Mouse (Mus musculus): ENCODE results near the gene Hibch. TPM values are rescaled to one million over a fixed set of nuclear protein-coding genes. Genes with fewer than 3 reads are reported as not detected.

The Hibch gene
- polyA plus RNA-seq, 1 experiment from 2014 or later, result 25.6 TPM

DNA sequence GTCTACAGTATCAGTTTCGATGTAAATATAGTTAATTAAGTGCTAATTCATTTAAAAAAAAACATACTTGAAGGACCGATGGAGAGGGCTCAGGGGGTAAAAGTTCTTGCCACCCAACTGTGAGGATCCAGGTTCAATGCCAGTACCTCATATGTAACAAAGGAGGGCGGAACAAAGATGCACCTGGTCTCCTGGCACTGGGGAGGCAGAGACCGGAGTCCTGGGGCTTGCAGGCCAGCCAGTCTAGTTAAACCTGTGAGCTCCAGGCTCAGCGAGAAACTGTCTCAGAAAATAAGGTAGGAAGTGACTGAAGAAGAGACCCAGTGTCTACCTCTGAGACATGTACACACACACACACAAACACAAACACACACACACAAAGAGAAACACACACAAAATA, 103.2 kb downstream of the Hibch start:
- no peak for ATAC-seq
- Histone ChIP-seq H3K27me3 (replicated peaks; ENCODE audit: control insufficient read depth, insufficient read depth, low read length) (no peaks in the 10 kb centered on the region), H3K4me1 (replicated peaks; ENCODE audit: control insufficient read depth, insufficient read depth, low read length) (peaks cover 8% of the 10 kb centered on the region)

DNA sequence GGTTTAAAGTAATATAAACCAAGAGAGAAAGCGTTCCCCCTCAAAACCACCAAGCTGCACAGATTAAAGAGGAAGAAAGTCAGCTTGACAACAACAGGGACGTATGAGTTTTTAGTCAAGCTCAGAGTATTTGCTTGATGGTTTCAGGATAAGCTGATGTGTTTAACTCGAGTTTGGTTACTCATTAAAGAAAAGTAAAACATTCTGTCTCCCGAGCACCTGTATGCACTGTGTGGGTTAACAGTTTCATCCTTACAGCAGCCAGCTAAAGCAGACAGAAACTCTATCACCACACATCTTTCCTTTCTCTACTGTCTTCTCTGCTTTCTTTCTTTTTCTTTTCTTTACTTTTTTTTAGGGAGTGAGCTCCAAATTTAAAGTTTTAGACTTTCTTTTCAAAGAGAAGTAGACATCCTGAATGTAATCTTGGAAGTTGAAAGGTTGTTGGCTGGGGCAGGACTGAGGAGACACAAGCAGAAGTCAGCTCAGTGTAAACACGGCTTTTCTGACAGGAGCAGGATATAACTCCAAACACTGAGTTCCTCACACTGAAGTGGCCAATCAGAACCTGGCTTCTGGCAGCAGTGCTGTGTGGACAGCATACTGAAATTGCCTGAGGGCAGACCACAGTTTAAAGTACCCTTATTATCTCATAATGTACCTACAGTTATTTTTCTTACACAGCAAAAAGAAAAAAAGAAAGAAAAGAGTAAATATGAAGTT, 106.6 kb downstream of the Hibch start:
- no peaks in the 10 kb centered on the region for H3K9me3 ChIP-seq (ENCODE audit: control insufficient read depth, low read length)
- no peak overlapping the region for H3K4me3 ChIP-seq (replicated peaks; ENCODE audit: low read length)
- H3K36me3 ChIP-seq (ENCODE audit: control insufficient read depth, insufficient read depth), result no peaks in the 10 kb centered on the region
- H3K9ac ChIP-seq (replicated peaks; ENCODE audit: low read depth, low read length), result no peak overlapping the region
- H3K4me1 ChIP-seq (replicated peaks; ENCODE audit: control insufficient read depth, insufficient read depth, low read length), result peaks cover 15% of the 10 kb centered on the region
- no peak for ATAC-seq
- H3K27ac ChIP-seq (ENCODE audit: low read length), result no peak overlapping the region
- no peaks in the 10 kb centered on the region for H3K27me3 ChIP-seq (replicated peaks; ENCODE audit: control insufficient read depth, insufficient read depth, low read length)
- H3K4me2 ChIP-seq (ENCODE audit: low read length), result no peak overlapping the region
- 53% methylated on average over 5 of the region's 5 CpGs for WGBS

More for the DNA sequence above, 103.2 kb downstream of the Hibch start:
- Histone ChIP-seq H3K4me3 (replicated peaks; ENCODE audit: low read length) (no peak overlapping the region), H3K9me3 (ENCODE audit: control insufficient read depth, low read length) (no peaks in the 10 kb centered on the region), H3K36me3 (ENCODE audit: control insufficient read depth, insufficient read depth) (no peaks in the 10 kb centered on the region), H3K27ac (ENCODE audit: low read length) (no peak overlapping the region), H3K4me2 (ENCODE audit: low read length) (no peak overlapping the region), H3K9ac (replicated peaks; ENCODE audit: low read depth, low read length) (no peak overlapping the region)
- 89% methylated on average over 5 of the region's 5 CpGs for WGBS

DNA sequence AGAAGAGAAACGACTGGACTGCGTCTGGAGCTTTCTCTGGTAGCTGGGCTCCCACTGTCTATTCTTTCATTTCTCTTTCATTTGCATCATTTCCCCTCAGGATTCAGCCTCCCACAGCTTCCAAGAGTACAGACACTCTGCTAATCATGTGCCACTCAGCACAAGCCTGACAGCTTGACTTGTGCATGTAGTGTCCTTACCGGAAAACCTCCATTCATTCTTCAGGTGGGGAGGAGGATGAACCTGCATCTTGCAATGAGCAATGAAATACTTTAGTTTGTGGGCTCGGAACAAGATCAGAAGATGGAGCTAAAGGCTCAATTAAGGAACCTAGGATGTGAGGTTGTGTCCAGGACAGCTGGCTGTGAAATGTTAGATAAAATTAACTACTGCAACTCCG, 107.4 kb downstream of the Hibch start:
- 2% methylated on average over 5 of the region's 5 CpGs for WGBS
- no peak overlapping the region for H3K27ac ChIP-seq (ENCODE audit: low read length)
- H3K4me3 ChIP-seq (replicated peaks; ENCODE audit: low read length), result peak overlapping the region; percentile 67

DNA sequence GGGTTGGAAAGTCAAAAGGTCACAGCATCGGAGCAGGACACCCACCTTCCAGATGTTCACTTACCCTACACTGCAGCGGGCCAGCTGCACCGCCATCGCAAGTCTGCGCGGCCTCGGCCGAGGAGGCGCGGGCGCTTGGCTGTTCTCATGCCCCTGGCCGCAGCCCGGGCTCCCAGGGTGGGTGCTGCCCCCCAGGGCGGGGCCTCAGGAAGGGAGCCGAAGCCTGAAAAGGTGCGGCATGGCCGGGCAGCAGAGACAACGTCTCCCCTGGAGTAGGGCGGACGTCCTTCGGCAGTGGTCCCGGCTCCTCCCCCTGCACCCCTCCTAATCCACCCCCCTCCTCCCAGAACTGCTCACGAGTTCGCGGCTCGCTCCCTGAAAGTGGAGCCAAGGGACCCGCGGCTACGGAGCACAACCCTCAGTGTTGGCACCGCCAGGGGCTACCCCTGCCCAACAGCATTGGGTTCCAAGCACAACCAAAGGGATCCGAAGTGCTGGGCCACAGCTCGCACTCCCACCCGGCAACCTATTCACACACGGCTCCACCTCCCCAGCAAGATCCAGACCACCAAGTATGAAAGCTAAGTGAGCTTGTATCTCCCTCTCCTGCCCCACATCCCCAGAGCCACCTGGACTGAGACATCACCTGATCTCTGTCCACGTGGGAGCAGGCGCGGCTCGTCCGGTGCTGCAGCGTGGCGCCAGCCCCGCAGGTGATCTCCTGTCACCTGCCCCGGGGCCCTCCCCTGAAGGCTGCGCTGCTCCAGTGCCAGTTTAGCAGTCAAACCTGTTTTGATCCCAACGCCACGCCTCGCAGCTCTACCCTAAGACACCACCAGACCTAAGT, 108.0 kb downstream of the Hibch start:
- Histone ChIP-seq H3K27me3 (replicated peaks; ENCODE audit: control insufficient read depth, insufficient read depth, low read length) (no peaks in the 10 kb centered on the region), H3K4me1 (replicated peaks; ENCODE audit: control insufficient read depth, insufficient read depth, low read length) (peaks cover 15% of the 10 kb centered on the region), H3K4me2 (ENCODE audit: low read length) (peak overlapping the region; percentile 99), H3K9me3 (ENCODE audit: control insufficient read depth, low read length) (no peaks in the 10 kb centered on the region), H3K9ac (replicated peaks; ENCODE audit: low read depth, low read length) (peak overlapping the region; percentile 73), H3K4me3 (replicated peaks; ENCODE audit: low read length) (peak overlapping the region; percentile 67), H3K27ac (ENCODE audit: low read length) (no peak overlapping the region), H3K36me3 (ENCODE audit: control insufficient read depth, insufficient read depth) (no peaks in the 10 kb centered on the region)
- under 1% methylated on average over 42 of the region's 47 CpGs for WGBS
- ATAC-seq, result peak; percentile 83

More for the DNA sequence above, 107.4 kb downstream of the Hibch start:
- Histone ChIP-seq H3K27me3 (replicated peaks; ENCODE audit: control insufficient read depth, insufficient read depth, low read length) (no peaks in the 10 kb centered on the region), H3K4me2 (ENCODE audit: low read length) (peak overlapping the region; percentile 99), H3K9me3 (ENCODE audit: control insufficient read depth, low read length) (no peaks in the 10 kb centered on the region), H3K4me1 (replicated peaks; ENCODE audit: control insufficient read depth, insufficient read depth, low read length) (peaks cover 15% of the 10 kb centered on the region), H3K9ac (replicated peaks; ENCODE audit: low read depth, low read length) (peak overlapping the region; percentile 73), H3K36me3 (ENCODE audit: control insufficient read depth, insufficient read depth) (no peaks in the 10 kb centered on the region)
- peak; percentile 51 for ATAC-seq

DNA sequence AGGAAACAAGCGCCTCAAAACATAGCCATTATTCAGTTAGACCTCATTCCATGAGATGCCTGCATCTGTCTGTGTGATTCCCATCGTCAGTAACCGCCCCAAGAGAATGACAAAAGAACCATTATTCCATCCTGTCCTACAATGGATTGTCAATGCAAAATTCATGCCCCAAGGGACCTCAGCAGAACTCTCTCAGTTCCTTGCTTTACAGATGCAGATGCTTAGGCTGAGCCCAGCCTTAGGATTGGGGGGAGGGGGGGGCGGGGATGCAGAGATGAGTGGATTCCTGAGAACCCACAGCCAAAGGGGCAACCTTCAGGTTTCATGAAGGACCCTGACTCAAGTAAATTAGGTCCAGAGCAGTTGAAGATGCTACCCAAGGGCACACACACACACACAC, 108.8 kb downstream of the Hibch start:
- no peaks in the 10 kb centered on the region for H3K27me3 ChIP-seq (replicated peaks; ENCODE audit: control insufficient read depth, insufficient read depth, low read length)
- peak overlapping the region; percentile 99 for H3K4me2 ChIP-seq (ENCODE audit: low read length)
- H3K4me1 ChIP-seq (replicated peaks; ENCODE audit: control insufficient read depth, insufficient read depth, low read length), result peaks cover 15% of the 10 kb centered on the region
- WGBS, result 16% methylated on average over 4 of the region's 4 CpGs
- no peak for ATAC-seq
- no peak overlapping the region for H3K27ac ChIP-seq (ENCODE audit: low read length)
- H3K36me3 ChIP-seq (ENCODE audit: control insufficient read depth, insufficient read depth), result no peaks in the 10 kb centered on the region
- H3K9me3 ChIP-seq (ENCODE audit: control insufficient read depth, low read length), result no peaks in the 10 kb centered on the region
- peak overlapping the region; percentile 67 for H3K4me3 ChIP-seq (replicated peaks; ENCODE audit: low read length)
- H3K9ac ChIP-seq (replicated peaks; ENCODE audit: low read depth, low read length), result no peak overlapping the region

DNA sequence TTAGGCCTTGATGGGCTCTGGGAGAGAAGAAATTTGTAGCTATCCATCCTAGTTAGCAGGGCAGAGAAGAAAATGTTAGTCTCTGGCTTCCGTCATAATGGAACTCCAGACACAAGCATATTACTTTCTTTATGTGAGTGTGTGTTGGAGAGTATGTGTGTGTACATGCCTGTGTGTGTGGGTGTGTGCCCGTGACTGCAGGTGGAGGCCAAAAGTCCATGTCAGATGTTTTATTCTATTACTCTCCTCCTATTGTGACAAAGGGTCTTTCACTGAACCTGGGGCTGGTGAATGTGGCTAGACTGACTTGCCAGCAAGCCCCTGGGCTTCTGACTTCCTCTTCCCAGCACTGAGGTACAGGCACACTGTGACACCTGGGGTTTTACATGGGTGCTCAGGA, 109.7 kb downstream of the Hibch start:
- Histone ChIP-seq H3K4me1 (replicated peaks; ENCODE audit: control insufficient read depth, insufficient read depth, low read length) (peaks cover 15% of the 10 kb centered on the region), H3K36me3 (ENCODE audit: control insufficient read depth, insufficient read depth) (no peaks in the 10 kb centered on the region), H3K9ac (replicated peaks; ENCODE audit: low read depth, low read length) (no peak overlapping the region), H3K4me3 (replicated peaks; ENCODE audit: low read length) (no peak overlapping the region), H3K27ac (ENCODE audit: low read length) (no peak overlapping the region), H3K27me3 (replicated peaks; ENCODE audit: control insufficient read depth, insufficient read depth, low read length) (no peaks in the 10 kb centered on the region), H3K9me3 (ENCODE audit: control insufficient read depth, low read length) (no peaks in the 10 kb centered on the region), H3K4me2 (ENCODE audit: low read length) (no peak overlapping the region)
- 88% methylated on average over 2 of the region's 2 CpGs for WGBS
- no peak for ATAC-seq

DNA sequence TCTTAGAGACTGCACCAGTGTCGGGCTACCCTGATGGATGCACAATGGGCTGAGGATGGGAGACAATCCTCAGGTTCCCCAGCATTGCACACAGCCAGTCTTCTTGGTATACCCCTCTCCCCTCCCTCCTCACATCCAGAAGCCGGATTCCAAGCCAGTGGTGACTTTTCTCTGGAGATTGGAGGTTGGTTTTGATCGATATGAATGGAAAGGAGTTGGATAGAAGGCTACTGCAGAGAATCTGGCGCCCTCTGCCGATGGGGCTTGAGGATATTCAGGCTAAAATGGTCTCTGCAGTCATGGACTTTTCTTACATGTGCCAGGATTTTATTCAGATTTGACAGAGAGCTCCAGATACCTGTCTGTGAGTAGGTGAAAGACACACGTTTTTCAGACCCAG, 110.4 kb downstream of the Hibch start:
- no peaks in the 10 kb centered on the region for H3K27me3 ChIP-seq (replicated peaks; ENCODE audit: control insufficient read depth, insufficient read depth, low read length)
- H3K9ac ChIP-seq (replicated peaks; ENCODE audit: low read depth, low read length), result no peak overlapping the region
- no peak overlapping the region for H3K27ac ChIP-seq (ENCODE audit: low read length)
- no peak overlapping the region for H3K4me2 ChIP-seq (ENCODE audit: low read length)
- no peaks in the 10 kb centered on the region for H3K9me3 ChIP-seq (ENCODE audit: control insufficient read depth, low read length)
- 35% methylated on average over 6 of the region's 6 CpGs for WGBS
- no peak for ATAC-seq
- H3K4me3 ChIP-seq (replicated peaks; ENCODE audit: low read length), result no peak overlapping the region
- no peaks in the 10 kb centered on the region for H3K36me3 ChIP-seq (ENCODE audit: control insufficient read depth, insufficient read depth)
- H3K4me1 ChIP-seq (replicated peaks; ENCODE audit: control insufficient read depth, insufficient read depth, low read length), result peaks cover 15% of the 10 kb centered on the region

DNA sequence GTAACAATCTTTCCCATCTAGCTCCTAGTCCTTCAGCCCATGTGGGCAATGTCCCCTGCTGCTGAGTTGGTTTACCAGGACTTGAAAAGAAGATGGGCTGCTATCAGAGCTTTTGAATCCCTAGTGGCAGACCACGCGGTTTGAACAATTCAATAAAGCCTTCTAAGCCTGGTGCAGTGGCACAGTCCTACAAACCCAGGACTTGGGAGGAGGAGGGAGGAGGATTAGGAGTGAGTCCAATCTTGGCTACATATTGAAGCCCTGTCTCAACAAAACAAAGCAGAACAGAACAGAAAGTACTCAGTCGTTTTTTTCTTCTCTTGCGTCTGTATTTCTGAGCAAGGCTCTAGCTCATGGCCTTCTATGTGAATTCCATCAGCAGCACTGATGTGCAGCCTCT, 112.0 kb downstream of the Hibch start:
- WGBS, result 56% methylated on average over 4 of the region's 4 CpGs
- H3K4me1 ChIP-seq (replicated peaks; ENCODE audit: control insufficient read depth, insufficient read depth, low read length), result peaks cover 15% of the 10 kb centered on the region
- H3K27ac ChIP-seq (ENCODE audit: low read length), result no peak overlapping the region
- no peaks in the 10 kb centered on the region for H3K9me3 ChIP-seq (ENCODE audit: control insufficient read depth, low read length)
- no peak overlapping the region for H3K9ac ChIP-seq (replicated peaks; ENCODE audit: low read depth, low read length)
- H3K36me3 ChIP-seq (ENCODE audit: control insufficient read depth, insufficient read depth), result no peaks in the 10 kb centered on the region
- H3K4me3 ChIP-seq (replicated peaks; ENCODE audit: low read length), result no peak overlapping the region
- H3K27me3 ChIP-seq (replicated peaks; ENCODE audit: control insufficient read depth, insufficient read depth, low read length), result no peaks in the 10 kb centered on the region
- ATAC-seq, result no peak
- no peak overlapping the region for H3K4me2 ChIP-seq (ENCODE audit: low read length)

DNA sequence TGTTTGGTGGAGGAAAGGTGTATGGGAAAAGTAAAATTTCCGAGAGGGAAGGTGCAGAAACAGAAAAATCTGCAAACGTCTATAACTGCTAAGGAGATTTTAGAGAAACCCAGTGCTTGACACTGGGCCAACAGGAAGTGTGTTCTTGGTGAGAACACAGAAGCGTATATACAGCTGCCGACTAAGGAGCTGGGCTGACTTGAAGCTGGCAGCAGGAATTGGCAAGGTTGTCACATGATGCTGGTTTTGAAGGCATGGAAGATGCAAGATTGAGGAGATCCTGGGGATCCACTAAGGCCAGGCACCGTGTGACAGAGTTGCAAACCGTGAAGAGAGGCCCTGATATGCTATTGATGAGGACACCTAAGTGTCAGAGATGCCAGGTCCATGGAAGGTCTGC, 115.5 kb downstream of the Hibch start:
- H3K27ac ChIP-seq (ENCODE audit: low read length), result no peak overlapping the region

More for the DNA sequence above, 115.5 kb downstream of the Hibch start:
- H3K9ac ChIP-seq (replicated peaks; ENCODE audit: low read depth, low read length), result no peak overlapping the region
- WGBS, result 81% methylated on average over 6 of the region's 6 CpGs
- H3K4me1 ChIP-seq (replicated peaks; ENCODE audit: control insufficient read depth, insufficient read depth, low read length), result no peaks in the 10 kb centered on the region
- H3K36me3 ChIP-seq (ENCODE audit: control insufficient read depth, insufficient read depth), result no peaks in the 10 kb centered on the region
- no peaks in the 10 kb centered on the region for H3K27me3 ChIP-seq (replicated peaks; ENCODE audit: control insufficient read depth, insufficient read depth, low read length)
- no peak overlapping the region for H3K4me3 ChIP-seq (replicated peaks; ENCODE audit: low read length)
- H3K4me2 ChIP-seq (ENCODE audit: low read length), result no peak overlapping the region
- ATAC-seq, result no peak
- no peaks in the 10 kb centered on the region for H3K9me3 ChIP-seq (ENCODE audit: control insufficient read depth, low read length)

All from forebrain, embryonic 16.5 days (tissue).